Mouse (Mus musculus): Measurements from ENCODE around the gene Ppp1r1b.
"Not testable (repeated sequence)": the region's sequence is repeated elsewhere in the genome, so short reads cannot be mapped to it uniquely, and the experiment has no call there.

Gene Ppp1r1b

GRCm38 (mm10) chr11:98373244-98373643 lies 25.0 kb downstream of the Ppp1r1b start:
- no peak for DNase-seq (ENCODE audit: low read depth)

GRCm38 (mm10) chr11:98374266-98374665 lies 26.1 kb downstream of the Ppp1r1b start:
- DNase-seq (ENCODE audit: low read depth), result no peak

GRCm38 (mm10) chr11:98376756-98377155 lies 28.6 kb downstream of the Ppp1r1b start:
- DNase-seq (ENCODE audit: low read depth), result no peak

GRCm38 (mm10) chr11:98377787-98378186 lies 29.6 kb downstream of the Ppp1r1b start:
- DNase-seq (ENCODE audit: low read depth), result no peak

GRCm38 (mm10) chr11:98379379-98379778 lies 31.2 kb downstream of the Ppp1r1b start:
- no peak for DNase-seq (ENCODE audit: low read depth)

- DNase-seq (ENCODE audit: low read depth), result no peak
Observed at GRCm38 (mm10) chr11:98380106-98380505, 31.9 kb downstream of the Ppp1r1b start.

- no peak for DNase-seq (ENCODE audit: low read depth)
Observed at GRCm38 (mm10) chr11:98381651-98382050, 33.4 kb downstream of the Ppp1r1b start.

GRCm38 (mm10) chr11:98382405-98382804 lies 34.2 kb downstream of the Ppp1r1b start:
- not testable (repeated sequence) for DNase-seq (ENCODE audit: low read depth)

GRCm38 (mm10) chr11:98383261-98384030 lies 35.2 kb downstream of the Ppp1r1b start, which contains the start of gene Tcap:
Tcap (plus strand) TSS chr11:98383811.
- DNase-seq (ENCODE audit: low read depth), result no peak

- no peak for DNase-seq (ENCODE audit: low read depth)
Observed at GRCm38 (mm10) chr11:98384216-98384615, 36.0 kb downstream of the Ppp1r1b start.

GRCm38 (mm10) chr11:98384721-98385637 lies 36.8 kb downstream of the Ppp1r1b start:
- DNase-seq (ENCODE audit: low read depth), result no peak

- DNase-seq (ENCODE audit: low read depth), result no peak
Observed at GRCm38 (mm10) chr11:98385638-98386585, 37.7 kb downstream of the Ppp1r1b start, which contains the start of gene Pnmt. Pnmt (plus strand) TSS chr11:98386450.

- DNase-seq (ENCODE audit: low read depth), result no peak
Observed at GRCm38 (mm10) chr11:98386596-98386995, 38.4 kb downstream of the Ppp1r1b start.

GRCm38 (mm10) chr11:98387056-98387577 lies 38.9 kb downstream of the Ppp1r1b start:
- DNase-seq (ENCODE audit: low read depth), result no peak

- DNase-seq (ENCODE audit: low read depth), result no peak
Observed at GRCm38 (mm10) chr11:98388282-98388681, 40.1 kb downstream of the Ppp1r1b start.

GRCm38 (mm10) chr11:98389221-98389780 lies 41.1 kb downstream of the Ppp1r1b start:
- peak; percentile 44 for DNase-seq (ENCODE audit: low read depth)

- DNase-seq (ENCODE audit: low read depth), result no peak
Observed at GRCm38 (mm10) chr11:98390141-98390540, 41.9 kb downstream of the Ppp1r1b start.

GRCm38 (mm10) chr11:98392034-98392433 lies 43.8 kb downstream of the Ppp1r1b start:
- no peak for DNase-seq (ENCODE audit: low read depth)

- no peak for DNase-seq (ENCODE audit: low read depth)
Observed at GRCm38 (mm10) chr11:98392645-98393044, 44.4 kb downstream of the Ppp1r1b start.

GRCm38 (mm10) chr11:98393317-98393716 lies 45.1 kb downstream of the Ppp1r1b start:
- peak; percentile 49 for DNase-seq (ENCODE audit: low read depth)

GRCm38 (mm10) chr11:98394301-98394700 lies 46.1 kb downstream of the Ppp1r1b start:
- no peak for DNase-seq (ENCODE audit: low read depth)
